Comparison of ENCODE assay signal across 9 mouse cellular contexts in the genomic region with DNA sequence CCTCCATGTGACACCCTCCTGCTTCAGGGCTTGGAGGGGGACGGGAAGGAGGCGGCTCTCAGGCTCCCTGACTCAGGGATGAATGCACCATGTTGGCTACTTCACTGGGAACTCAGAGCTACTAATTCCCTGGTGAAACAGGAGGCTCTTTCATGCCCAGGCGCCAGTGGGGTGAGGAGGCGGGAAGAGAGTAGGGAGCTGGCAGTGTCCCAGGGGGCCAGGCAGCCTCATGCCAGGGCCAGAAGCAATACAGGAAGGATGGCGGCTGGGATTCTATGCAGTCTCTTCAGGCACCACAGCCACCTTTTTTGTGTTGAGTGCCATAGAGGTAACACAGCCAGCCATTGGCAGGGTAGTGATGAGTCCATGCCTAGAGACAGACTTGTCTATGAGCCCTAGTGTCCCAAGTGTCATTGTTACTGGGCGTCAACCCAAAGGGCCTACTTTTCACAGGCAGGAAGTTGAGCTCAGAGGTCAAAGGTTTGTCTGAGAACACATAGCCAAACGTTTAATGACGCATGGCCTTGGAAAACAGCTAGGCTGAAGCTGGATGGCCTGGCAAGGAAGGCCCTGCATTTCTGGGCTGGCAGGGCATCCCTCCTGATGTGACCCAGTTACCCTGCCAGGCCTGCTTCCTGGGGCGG. TPM values are rescaled to one million over a fixed set of nuclear protein-coding genes. Genes with fewer than 3 reads are reported as not detected.
DNase-seq lines count a peak whose midpoint lies in the region; ATAC-seq lines count a peak whose summit lies in the region.
"Had no signal": no experiment of that assay in that cellular context is flagged by ENCODE, and none has a peak within 500 bp of the region (broad histone marks: within the 10 kb centered on the region; RNA-seq: fewer than 3 reads in every experiment).

No protein-coding gene starts in this region.

- peaks cover 22% of the 10 kb centered on the region for H3K36me3 ChIP-seq in hindbrain, embryonic 12.5 days
- H3K36me3 ChIP-seq in hindbrain, embryonic 10.5 days, result peaks cover 22% of the 10 kb centered on the region
- peaks cover 13% of the 10 kb centered on the region; the same call in 1 of the 2 replicates for H3K36me3 ChIP-seq in forebrain, embryonic 15.5 days
- peaks cover 6% of the 10 kb centered on the region for H3K36me3 ChIP-seq in stomach, embryonic 15.5 days

- H3K27me3 ChIP-seq in hindbrain, embryonic 12.5 days, result peaks cover 3% of the 10 kb centered on the region
- no peaks in the 10 kb centered on the region; the same call in 1 of the 2 replicates for H3K27me3 ChIP-seq in hindbrain, embryonic 10.5 days (ENCODE audit: insufficient read depth, poor library complexity, severe bottlenecking)
- H3K27me3 ChIP-seq in forebrain, embryonic 15.5 days, result peaks cover 3% of the 10 kb centered on the region; the same call in 1 of the 2 replicates
- H3K27me3 ChIP-seq in stomach, embryonic 15.5 days (replicated peaks), result no peaks in the 10 kb centered on the region

- WGBS in hindbrain, embryonic 12.5 days, result 71% methylated on average over 9 of the region's 9 CpGs
- 70% methylated on average over 9 of the region's 9 CpGs for WGBS in hindbrain, embryonic 10.5 days
- 48% methylated on average over 9 of the region's 9 CpGs for WGBS in forebrain, embryonic 15.5 days
- 67% methylated on average over 9 of the region's 9 CpGs for WGBS in stomach, embryonic 15.5 days

- H3K4me3 ChIP-seq in hindbrain, embryonic 12.5 days, result no peak overlapping the region
- H3K4me3 ChIP-seq in hindbrain, embryonic 10.5 days, result no peak overlapping the region
- H3K4me3 ChIP-seq in forebrain, embryonic 15.5 days, result no peak overlapping the region
- H3K4me3 ChIP-seq in stomach, embryonic 15.5 days (replicated peaks), result no peak overlapping the region

- no peak overlapping the region for H3K27ac ChIP-seq in hindbrain, embryonic 12.5 days
- no peak overlapping the region for H3K27ac ChIP-seq in hindbrain, embryonic 10.5 days
- peak overlapping the region; percentile 74 for H3K27ac ChIP-seq in forebrain, embryonic 15.5 days (replicated peaks)
- H3K27ac ChIP-seq in stomach, embryonic 15.5 days, result no peak overlapping the region

- ATAC-seq in hindbrain, embryonic 12.5 days (ENCODE audit: low FRiP score), result 0 out of 2 replicates have a peak, but pooled peaks have one; percentile 24
- ATAC-seq in forebrain, embryonic 15.5 days (replicated peaks), result peak; percentile 59
- ATAC-seq in stomach, embryonic 15.5 days (ENCODE audit: insufficient read depth, low FRiP score, low read depth), result 0 out of 2 replicates have a peak, but pooled peaks have one; percentile 11
- no peak for ATAC-seq in CD4-positive, CD25-positive, alpha-beta regulatory T cell, adult 4 months

- no peak overlapping the region for H3K4me2 ChIP-seq in hindbrain, embryonic 12.5 days (replicated peaks)
- H3K4me2 ChIP-seq in forebrain, embryonic 15.5 days (replicated peaks), result no peak overlapping the region
- H3K4me2 ChIP-seq in stomach, embryonic 15.5 days, result no peak overlapping the region

- H3K4me1 ChIP-seq in hindbrain, embryonic 12.5 days, result peaks cover 11% of the 10 kb centered on the region
- H3K4me1 ChIP-seq in hindbrain, embryonic 10.5 days (replicated peaks), result peaks cover 18% of the 10 kb centered on the region
- peaks cover 34% of the 10 kb centered on the region for H3K4me1 ChIP-seq in forebrain, embryonic 15.5 days
- peaks cover 13% of the 10 kb centered on the region for H3K4me1 ChIP-seq in stomach, embryonic 15.5 days

- H3K9ac ChIP-seq in hindbrain, embryonic 12.5 days, result no peak overlapping the region
- H3K9ac ChIP-seq in forebrain, embryonic 15.5 days (replicated peaks), result no peak overlapping the region
- H3K9ac ChIP-seq in stomach, embryonic 15.5 days, result no peak overlapping the region

- DNase-seq in hindbrain, embryonic 10.5 days (ENCODE audit: low spot score), result no peak
- DNase-seq in R1 (ENCODE audit: low read depth, low spot score), result peak; percentile 33
- peak; percentile 61 for DNase-seq in heart, postnatal 4 days
- DNase-seq in left cerebral cortex, postnatal 14 days (ENCODE audit: low spot score in 2 of 2), result peak; percentile 74 to 81

- H3K9me3 ChIP-seq in hindbrain, embryonic 12.5 days (replicated peaks), result no peaks in the 10 kb centered on the region
- no peaks in the 10 kb centered on the region for H3K9me3 ChIP-seq in hindbrain, embryonic 10.5 days
- no peaks in the 10 kb centered on the region for H3K9me3 ChIP-seq in forebrain, embryonic 15.5 days
- no peaks in the 10 kb centered on the region for H3K9me3 ChIP-seq in stomach, embryonic 15.5 days

- intact Hi-C loops in left cerebral cortex, postnatal 14 days (cut with DNase I), result no loop called here

RNA-seq across cellular contexts. Expression of a gene that starts 1.7 kb away (rescaled TPM):
- polyA plus RNA-seq in hindbrain, embryonic 12.5 days (2016; fragmentation: Nextera tagmentation; extraction: Ambion mirVana), result 24.7 and 27.2 TPM in 2 replicates
- polyA plus RNA-seq in hindbrain, embryonic 10.5 days (2016; fragmentation: Nextera tagmentation; extraction: Ambion mirVana), result 37.0 and 38.0 TPM in 2 replicates
- polyA plus RNA-seq in forebrain, embryonic 15.5 days (2015; fragmentation: Nextera tagmentation; extraction: Ambion mirVana), result 43.0 and 43.3 TPM in 2 replicates
- 10 to 100 TPM; 14.8 to 17.1 TPM for total RNA-seq in heart, postnatal 4 days (2021)
- 10 to 100 TPM; 25.5 to 28.1 TPM for total RNA-seq in left cerebral cortex, postnatal 14 days (2021)
- 38.2 and 39.4 TPM in 2 replicates for polyA plus RNA-seq in stomach, embryonic 15.5 days (2015; fragmentation: Nextera tagmentation; extraction: Ambion mirVana)
- polyA plus RNA-seq in CD4-positive, CD25-positive, alpha-beta regulatory T cell, adult 4 months (2017; shearing (Covaris generic)), result 10 to 100 TPM; 43.0 to 59.3 TPM

RNA-seq across cellular contexts. Expression of a gene that starts 8.8 kb away (rescaled TPM):
- polyA plus RNA-seq in hindbrain, embryonic 12.5 days (2016; fragmentation: Nextera tagmentation; extraction: Ambion mirVana), result 92.0 and 107 TPM in 2 replicates
- polyA plus RNA-seq in hindbrain, embryonic 10.5 days (2016; fragmentation: Nextera tagmentation; extraction: Ambion mirVana), result 20.2 and 67.1 TPM in 2 replicates
- polyA plus RNA-seq in forebrain, embryonic 15.5 days (2015; fragmentation: Nextera tagmentation; extraction: Ambion mirVana), result 144 and 152 TPM in 2 replicates
- total RNA-seq in heart, postnatal 4 days (2021), result 1 to 10 TPM in 1 of 2 experiments, under 1 TPM in 1; 0.81 to 1.2 TPM
- total RNA-seq in left cerebral cortex, postnatal 14 days (2021), result 100 to 1,000 TPM; 342 to 344 TPM
- 1.8 TPM in 2 replicates for polyA plus RNA-seq in stomach, embryonic 15.5 days (2015; fragmentation: Nextera tagmentation; extraction: Ambion mirVana)
- polyA plus RNA-seq in CD4-positive, CD25-positive, alpha-beta regulatory T cell, adult 4 months (2017; shearing (Covaris generic)), result not detected
- total RNA-seq: MEL had no signal

RNA-seq across cellular contexts. Expression of a gene that starts 9.5 kb away (rescaled TPM):
- polyA plus RNA-seq in hindbrain, embryonic 12.5 days (2016; fragmentation: Nextera tagmentation; extraction: Ambion mirVana), result 17.0 and 21.0 TPM in 2 replicates
- 19.5 and 20.6 TPM in 2 replicates for polyA plus RNA-seq in hindbrain, embryonic 10.5 days (2016; fragmentation: Nextera tagmentation; extraction: Ambion mirVana)
- polyA plus RNA-seq in forebrain, embryonic 15.5 days (2015; fragmentation: Nextera tagmentation; extraction: Ambion mirVana), result 11.5 and 13.4 TPM in 2 replicates
- 10 to 100 TPM; 25.4 to 25.8 TPM for total RNA-seq in heart, postnatal 4 days (2021)
- 1 to 10 TPM; 9.2 to 9.6 TPM for total RNA-seq in left cerebral cortex, postnatal 14 days (2021)
- polyA plus RNA-seq in stomach, embryonic 15.5 days (2015; fragmentation: Nextera tagmentation; extraction: Ambion mirVana), result 14.4 and 14.8 TPM in 2 replicates
- polyA plus RNA-seq in CD4-positive, CD25-positive, alpha-beta regulatory T cell, adult 4 months (2017; shearing (Covaris generic)), result 10 to 100 TPM; 67.2 to 81.8 TPM

RNA-seq across cellular contexts. Expression of a gene that starts 9.9 kb away (rescaled TPM):
- polyA plus RNA-seq in hindbrain, embryonic 12.5 days (2016; fragmentation: Nextera tagmentation; extraction: Ambion mirVana), result 38.2 and 42.1 TPM in 2 replicates
- 46.9 and 48.3 TPM in 2 replicates for polyA plus RNA-seq in hindbrain, embryonic 10.5 days (2016; fragmentation: Nextera tagmentation; extraction: Ambion mirVana)
- polyA plus RNA-seq in forebrain, embryonic 15.5 days (2015; fragmentation: Nextera tagmentation; extraction: Ambion mirVana), result 48.4 and 50.3 TPM in 2 replicates
- 10 to 100 TPM; 28.0 to 29.1 TPM for total RNA-seq in heart, postnatal 4 days (2021)
- total RNA-seq in left cerebral cortex, postnatal 14 days (2021), result 10 to 100 TPM; 44.3 to 48.7 TPM
- polyA plus RNA-seq in stomach, embryonic 15.5 days (2015; fragmentation: Nextera tagmentation; extraction: Ambion mirVana), result 42.6 and 43.2 TPM in 2 replicates
- polyA plus RNA-seq in CD4-positive, CD25-positive, alpha-beta regulatory T cell, adult 4 months (2017; shearing (Covaris generic)), result 10 to 100 TPM; 76.8 to 91.1 TPM

RNA-seq across cellular contexts. Expression of a gene that starts 10.1 kb away (rescaled TPM):
- polyA plus RNA-seq in hindbrain, embryonic 12.5 days (2016; fragmentation: Nextera tagmentation; extraction: Ambion mirVana), result 0.32 and 0.70 TPM in 2 replicates
- 0.58 and 0.76 TPM in 2 replicates for polyA plus RNA-seq in hindbrain, embryonic 10.5 days (2016; fragmentation: Nextera tagmentation; extraction: Ambion mirVana)
- polyA plus RNA-seq in forebrain, embryonic 15.5 days (2015; fragmentation: Nextera tagmentation; extraction: Ambion mirVana), result 0.22 and 0.23 TPM in 2 replicates
- under 1 TPM; 0.20 to 0.21 TPM for total RNA-seq in heart, postnatal 4 days (2021)
- not detected for total RNA-seq in left cerebral cortex, postnatal 14 days (2021)
- 0.19 and 0.26 TPM in 2 replicates for polyA plus RNA-seq in stomach, embryonic 15.5 days (2015; fragmentation: Nextera tagmentation; extraction: Ambion mirVana)
- 1 to 10 TPM in 1 of 2 experiments, not detected in 1; 1.5 TPM for polyA plus RNA-seq in CD4-positive, CD25-positive, alpha-beta regulatory T cell, adult 4 months (2017; shearing (Covaris generic))
